ENCODE assay signal across 12 mouse cellular contexts in the genomic region with DNA sequence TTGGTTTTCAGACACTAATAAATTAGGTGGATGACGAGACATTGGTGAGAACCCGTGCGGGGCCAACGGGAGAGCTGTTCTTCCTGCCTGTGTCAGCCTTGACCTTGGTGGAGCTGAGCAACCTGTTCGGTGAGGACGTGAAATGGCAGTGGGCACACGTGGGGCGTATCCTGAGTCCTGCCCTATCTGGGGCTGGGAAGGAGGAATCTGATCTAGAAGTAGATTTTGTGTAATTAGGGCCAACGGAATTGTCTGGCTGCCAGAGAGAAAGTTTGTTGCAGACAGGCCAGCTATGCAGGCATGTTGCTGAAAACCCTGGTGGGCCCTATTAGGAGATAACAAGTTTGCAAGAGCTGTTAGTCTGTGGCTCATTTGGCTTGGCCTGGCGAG.
DNase-seq lines count a peak whose midpoint lies in the region; ATAC-seq lines count a peak whose summit lies in the region.
"Had no signal": no experiment of that assay in that cellular context is flagged by ENCODE, and none has a peak within 500 bp of the region (broad histone marks: within the 10 kb centered on the region; RNA-seq: fewer than 3 reads in every experiment).

No protein-coding gene starts in this region.

- ATAC-seq in lung, embryonic 16.5 days (ENCODE audit: low read depth) = peak; percentile 54; the same call in 1 of the 2 replicates
- peak; percentile 58 for ATAC-seq in forebrain, embryonic 16.5 days
- peak; percentile 80 for ATAC-seq in stomach, embryonic 16.5 days (ENCODE audit: insufficient read depth, low FRiP score)

- peak; percentile 61 to 70 for DNase-seq in adrenal gland, adult (ENCODE audit: inconsistent age in 2 of 2, low spot score in 1 of 2)
- no peak for DNase-seq in adrenal gland, postnatal 10 days
- no peak for DNase-seq in lung, postnatal 36 days
- DNase-seq in thymus, postnatal 36 days = no peak
- no peak for DNase-seq in cerebellum, adult 8-10 months
- DNase-seq: cerebellum, adult 18-20 months had no signal

- H3K36me3 ChIP-seq in lung, embryonic 16.5 days (ENCODE audit: control insufficient read depth, insufficient read depth, low read length) = no peaks in the 10 kb centered on the region
- H3K36me3 ChIP-seq in forebrain, embryonic 16.5 days (ENCODE audit: control insufficient read depth, insufficient read depth) = no peaks in the 10 kb centered on the region
- H3K36me3 ChIP-seq in stomach, embryonic 16.5 days (ENCODE audit: control insufficient read depth, insufficient read depth, low read length) = no peaks in the 10 kb centered on the region
- H3K36me3 ChIP-seq: heart, embryonic 15.5 days; neural tube, embryonic 12.5 days had no signal

- peak overlapping the region; percentile 65 for H3K27ac ChIP-seq in lung, embryonic 16.5 days (ENCODE audit: low read length)
- peak overlapping the region; percentile 22; the same call in 1 of the 2 replicates for H3K27ac ChIP-seq in forebrain, embryonic 16.5 days (ENCODE audit: low read length)
- H3K27ac ChIP-seq in stomach, embryonic 16.5 days (ENCODE audit: low read length) = peak overlapping the region; percentile 68; the same call in 1 of the 2 replicates
- H3K27ac ChIP-seq: heart, embryonic 15.5 days; macrophage; neural tube, embryonic 12.5 days had no signal

- H3K9ac ChIP-seq in lung, embryonic 16.5 days (ENCODE audit: low read length) = no peak overlapping the region
- no peak overlapping the region for H3K9ac ChIP-seq in forebrain, embryonic 16.5 days (replicated peaks; ENCODE audit: low read depth, low read length)
- no peak overlapping the region for H3K9ac ChIP-seq in stomach, embryonic 16.5 days (ENCODE audit: low read length)
- H3K9ac ChIP-seq: heart, embryonic 15.5 days; neural tube, embryonic 12.5 days had no signal

- H3K4me1 ChIP-seq in lung, embryonic 16.5 days (replicated peaks; ENCODE audit: control insufficient read depth, insufficient read depth, low read length) = peaks cover 18% of the 10 kb centered on the region
- peaks cover 15% of the 10 kb centered on the region for H3K4me1 ChIP-seq in forebrain, embryonic 16.5 days (replicated peaks; ENCODE audit: control insufficient read depth, insufficient read depth, low read length)
- peaks cover 17% of the 10 kb centered on the region for H3K4me1 ChIP-seq in stomach, embryonic 16.5 days (ENCODE audit: control insufficient read depth, insufficient read depth, low read length)
- H3K4me1 ChIP-seq: neural tube, embryonic 12.5 days had no signal

- no peaks in the 10 kb centered on the region for H3K27me3 ChIP-seq in lung, embryonic 16.5 days (ENCODE audit: control insufficient read depth, insufficient read depth, low read depth, low read length)
- no peaks in the 10 kb centered on the region for H3K27me3 ChIP-seq in forebrain, embryonic 16.5 days (replicated peaks; ENCODE audit: control insufficient read depth, insufficient read depth, low read length)
- no peaks in the 10 kb centered on the region for H3K27me3 ChIP-seq in stomach, embryonic 16.5 days (ENCODE audit: control insufficient read depth, insufficient read depth, low read length)
- H3K27me3 ChIP-seq: heart, embryonic 15.5 days; neural tube, embryonic 12.5 days had no signal

- H3K9me3 ChIP-seq in lung, embryonic 16.5 days (ENCODE audit: control insufficient read depth, low read length) = no peaks in the 10 kb centered on the region
- H3K9me3 ChIP-seq in forebrain, embryonic 16.5 days (ENCODE audit: control insufficient read depth, low read length) = no peaks in the 10 kb centered on the region
- no peaks in the 10 kb centered on the region for H3K9me3 ChIP-seq in stomach, embryonic 16.5 days (replicated peaks; ENCODE audit: control insufficient read depth, low read length)
- H3K9me3 ChIP-seq: heart, embryonic 15.5 days; neural tube, embryonic 12.5 days had no signal

- H3K4me2 ChIP-seq in lung, embryonic 16.5 days (ENCODE audit: low read depth, low read length) = no peak overlapping the region
- H3K4me2 ChIP-seq in forebrain, embryonic 16.5 days (ENCODE audit: low read length) = no peak overlapping the region; the same call in 1 of the 2 replicates
- no peak overlapping the region for H3K4me2 ChIP-seq in stomach, embryonic 16.5 days (ENCODE audit: low read depth, low read length)
- H3K4me2 ChIP-seq: heart, embryonic 15.5 days; neural tube, embryonic 12.5 days had no signal

- no peak overlapping the region for H3K4me3 ChIP-seq in lung, embryonic 16.5 days (ENCODE audit: low read length)
- no peak overlapping the region for H3K4me3 ChIP-seq in forebrain, embryonic 16.5 days (replicated peaks; ENCODE audit: low read length)
- H3K4me3 ChIP-seq in stomach, embryonic 16.5 days (replicated peaks; ENCODE audit: low read length) = no peak overlapping the region
- H3K4me3 ChIP-seq: heart, embryonic 15.5 days; neural tube, embryonic 12.5 days had no signal

- 18% methylated on average over 10 of the region's 10 CpGs for WGBS in lung, embryonic 16.5 days
- 22% methylated on average over 10 of the region's 10 CpGs for whole genome bisulfite sequencing in forebrain, embryonic 16.5 days
- WGBS in stomach, embryonic 16.5 days = 36% methylated on average over 10 of the region's 10 CpGs

Comparison
In these comparisons a context has a peak if more than half of its experiments do, and no peak if none do; other contexts are left out.
1. DNase-seq: peak in adrenal gland, adult (2 of 2); none in adrenal gland, postnatal 10 days (single experiment), lung, postnatal 36 days (single experiment), thymus, postnatal 36 days (0 of 2) and cerebellum, adult 8-10 months (single experiment).
2. Peak in every context shown above with its lines, with median percentiles within 50 percentile points of each other: ATAC-seq and H3K27ac ChIP-seq.